Comparison of ENCODE assay signal across 26 mouse cellular contexts in genomic region chr5:50013965-50014364, GRCm38 (mm10). TPM values are rescaled to one million over a fixed set of nuclear protein-coding genes. Genes with fewer than 3 reads are reported as not detected.
DNase-seq lines count a peak whose midpoint lies in the region; ATAC-seq lines count a peak whose summit lies in the region.
"Had no signal": no experiment of that assay in that cellular context is flagged by ENCODE, and none has a peak within 500 bp of the region (broad histone marks: within the 10 kb centered on the region; RNA-seq: fewer than 3 reads in every experiment).

No protein-coding gene starts in this region.

- H3K9me3 ChIP-seq in liver, embryonic 13.5 days (replicated peaks): no peaks in the 10 kb centered on the region
- H3K9me3 ChIP-seq in midbrain, embryonic 13.5 days: no peaks in the 10 kb centered on the region
- no peaks in the 10 kb centered on the region for H3K9me3 ChIP-seq in midbrain, embryonic 14.5 days (ENCODE audit: control insufficient read depth, low read length)
- no peaks in the 10 kb centered on the region for H3K9me3 ChIP-seq in kidney, embryonic 14.5 days (ENCODE audit: control insufficient read depth, low read length)
- H3K9me3 ChIP-seq: embryonic facial prominence, embryonic 13.5 days; embryonic facial prominence, embryonic 15.5 days; forebrain, embryonic 10.5 days; forebrain, embryonic 12.5 days had no signal

- peaks cover 31% of the 10 kb centered on the region for H3K4me1 ChIP-seq in liver, embryonic 13.5 days (replicated peaks)
- peaks cover 15% of the 10 kb centered on the region for H3K4me1 ChIP-seq in midbrain, embryonic 13.5 days (replicated peaks)
- peaks cover 4% of the 10 kb centered on the region; the same call in 1 of the 2 replicates for H3K4me1 ChIP-seq in midbrain, embryonic 14.5 days (ENCODE audit: control insufficient read depth, insufficient read depth, low read length)
- H3K4me1 ChIP-seq in kidney, embryonic 14.5 days (ENCODE audit: control insufficient read depth, insufficient read depth, low read length): 0 out of 2 replicates have a peak, but pooled peaks cover 6% of the 10 kb centered on the region

- H3K9ac ChIP-seq in liver, embryonic 13.5 days: no peak overlapping the region
- no peak overlapping the region for H3K9ac ChIP-seq in midbrain, embryonic 13.5 days (replicated peaks)
- H3K9ac ChIP-seq in midbrain, embryonic 14.5 days (replicated peaks; ENCODE audit: low read length): no peak overlapping the region
- H3K9ac ChIP-seq in kidney, embryonic 14.5 days (ENCODE audit: low read depth, low read length): no peak overlapping the region
- H3K9ac ChIP-seq: embryonic facial prominence, embryonic 13.5 days; embryonic facial prominence, embryonic 15.5 days; forebrain, embryonic 12.5 days had no signal

- H3K36me3 ChIP-seq in liver, embryonic 13.5 days: peaks cover 5% of the 10 kb centered on the region; the same call in 1 of the 2 replicates
- peaks cover 15% of the 10 kb centered on the region; the same call in 1 of the 2 replicates for H3K36me3 ChIP-seq in midbrain, embryonic 13.5 days
- 0 out of 2 replicates have a peak, but pooled peaks cover 3% of the 10 kb centered on the region for H3K36me3 ChIP-seq in midbrain, embryonic 14.5 days (ENCODE audit: control insufficient read depth, insufficient read depth, low read length)
- H3K36me3 ChIP-seq in kidney, embryonic 14.5 days (ENCODE audit: control insufficient read depth, insufficient read depth, low read length): peaks cover 15% of the 10 kb centered on the region

- no peaks in the 10 kb centered on the region for H3K27me3 ChIP-seq in liver, embryonic 13.5 days
- H3K27me3 ChIP-seq in midbrain, embryonic 13.5 days: no peaks in the 10 kb centered on the region
- no peaks in the 10 kb centered on the region for H3K27me3 ChIP-seq in midbrain, embryonic 14.5 days (ENCODE audit: control insufficient read depth, insufficient read depth, low read length)
- H3K27me3 ChIP-seq in kidney, embryonic 14.5 days (ENCODE audit: control insufficient read depth, insufficient read depth, low read length): no peaks in the 10 kb centered on the region
- H3K27me3 ChIP-seq: embryonic facial prominence, embryonic 13.5 days; embryonic facial prominence, embryonic 15.5 days had no signal

- H3K4me3 ChIP-seq in liver, embryonic 13.5 days (replicated peaks): no peak overlapping the region
- H3K4me3 ChIP-seq in midbrain, embryonic 13.5 days (replicated peaks): no peak overlapping the region
- H3K4me3 ChIP-seq in midbrain, embryonic 14.5 days (replicated peaks; ENCODE audit: low read depth, low read length): no peak overlapping the region
- no peak overlapping the region for H3K4me3 ChIP-seq in kidney, embryonic 14.5 days (ENCODE audit: low read length)
- H3K4me3 ChIP-seq: embryonic facial prominence, embryonic 13.5 days; embryonic facial prominence, embryonic 15.5 days; erythroblast, embryonic 14.5 days; forebrain, embryonic 10.5 days; forebrain, embryonic 12.5 days had no signal

- no peak overlapping the region for H3K4me2 ChIP-seq in liver, embryonic 13.5 days
- H3K4me2 ChIP-seq in midbrain, embryonic 13.5 days (replicated peaks): no peak overlapping the region
- no peak overlapping the region for H3K4me2 ChIP-seq in midbrain, embryonic 14.5 days (ENCODE audit: low read length)
- no peak overlapping the region for H3K4me2 ChIP-seq in kidney, embryonic 14.5 days (replicated peaks; ENCODE audit: low read depth, low read length)
- H3K4me2 ChIP-seq: embryonic facial prominence, embryonic 13.5 days; embryonic facial prominence, embryonic 15.5 days; forebrain, embryonic 12.5 days had no signal

- peak; percentile 56 for ATAC-seq in liver, embryonic 13.5 days (ENCODE audit: low read depth)
- ATAC-seq in midbrain, embryonic 13.5 days: 0 out of 2 replicates have a peak, but pooled peaks have one; percentile 57
- no peak for ATAC-seq in midbrain, embryonic 14.5 days (ENCODE audit: low FRiP score, low TSS enrichment)
- no peak for ATAC-seq in kidney, embryonic 14.5 days (ENCODE audit: low FRiP score, low TSS enrichment)
- ATAC-seq: activated CD4-positive, CD25-positive, alpha-beta regulatory T cell, adult 4 months; forebrain, embryonic 14.5 days; forebrain, embryonic 16.5 days had no signal

- H3K27ac ChIP-seq in liver, embryonic 13.5 days: no peak overlapping the region
- H3K27ac ChIP-seq in midbrain, embryonic 13.5 days: no peak overlapping the region
- H3K27ac ChIP-seq in midbrain, embryonic 14.5 days (replicated peaks; ENCODE audit: low read depth, low read length): no peak overlapping the region
- H3K27ac ChIP-seq in kidney, embryonic 14.5 days (ENCODE audit: low read depth, low read length): no peak overlapping the region
- H3K27ac ChIP-seq: embryonic facial prominence, embryonic 13.5 days; embryonic facial prominence, embryonic 15.5 days; forebrain, embryonic 10.5 days; forebrain, embryonic 12.5 days had no signal

- no peak for DNase-seq in liver, embryonic 13.5 days
- no peak for DNase-seq in liver
- DNase-seq in midbrain, embryonic 14.5 days: no peak
- DNase-seq in R1 (ENCODE audit: low read depth, low spot score): peak; percentile 26
- DNase-seq in brain, adult 2 months (ENCODE audit: low read depth, low spot score): peak; percentile 31
- DNase-seq in thymus, postnatal 36 days: no peak
- DNase-seq: adrenal gland, adult 8-10 months; adrenal gland, postnatal 14 days; adrenal gland, postnatal 36 days; cerebellum, adult 11 months; cerebellum, adult 18-20 months; cerebellum, adult 8-10 months; cerebellum, adult 9-11 months; cerebellum, postnatal 14 days; cerebellum, postnatal 36 days; embryo, embryonic 11 days had no signal

- 53% methylated on average over 4 of the region's 4 CpGs for WGBS in liver, embryonic 13.5 days (ENCODE audit: insufficient replicate concordance)
- 76% methylated on average over 4 of the region's 4 CpGs for WGBS in midbrain, embryonic 13.5 days
- WGBS in midbrain, embryonic 14.5 days: 75% methylated on average over 4 of the region's 4 CpGs
- 62% methylated on average over 4 of the region's 4 CpGs for WGBS in kidney, embryonic 14.5 days

RNA-seq across cellular contexts. Expression of gene Adgra3, which starts 44.8 kb away (rescaled TPM):
- polyA plus RNA-seq in liver, embryonic 13.5 days (2015; fragmentation: Nextera tagmentation; extraction: Ambion mirVana): 4.6 and 4.9 TPM in 2 replicates
- 16.5 and 21.4 TPM in 2 replicates for polyA plus RNA-seq in midbrain, embryonic 13.5 days (2015; fragmentation: Nextera tagmentation; extraction: Ambion mirVana)
- 16.4 and 25.2 TPM in 2 replicates for polyA plus RNA-seq in midbrain, embryonic 14.5 days (2014; fragmentation: Nextera tagmentation; extraction: Ambion mirVana)
- 30.6 and 64.5 TPM in 2 replicates for polyA plus RNA-seq in kidney, embryonic 14.5 days (2014; fragmentation: Nextera tagmentation; extraction: Ambion mirVana)

Comparison
In these comparisons a context has a peak if more than half of its experiments do, and no peak if none do; other contexts are left out.
1. ATAC-seq: peak in liver, embryonic 13.5 days (single experiment) and midbrain, embryonic 13.5 days (single experiment); none in midbrain, embryonic 14.5 days (single experiment) and kidney, embryonic 14.5 days (single experiment).
2. DNase-seq: peak in R1 (single experiment) and brain, adult 2 months (single experiment); none in liver, embryonic 13.5 days (single experiment), liver (single experiment), midbrain, embryonic 14.5 days (single experiment) and thymus, postnatal 36 days (0 of 2).